Mouse (Mus musculus) spleen, adult 18-20 months (tissue): ENCODE results near the gene Acsl5.

Experiments
- DNase-seq, 2 experiments: peaks; one replicate each; pipeline ENCODE4 v3.0.0; 2022; ENCODE audit warnings: mixed read lengths in 2 of 2

Gene Acsl5

GRCm38 (mm10) chr19:55241186-55241645 is 10.5 kb upstream of the Acsl5 start, which contains the start of gene Gucy2g:
Gene Gucy2g (minus strand): TSS chr19:55241236.
- no peak for DNase-seq

GRCm38 (mm10) chr19:55244791-55245231 is 6.9 kb upstream of the Acsl5 start:
- DNase-seq: no peak

GRCm38 (mm10) chr19:55247563-55247962 is 4.2 kb upstream of the Acsl5 start:
- DNase-seq: no peak

- no peak for DNase-seq
Measured at GRCm38 (mm10) chr19:55247991-55248520, 3.7 kb upstream of the Acsl5 start.

- DNase-seq: no peak
Measured at GRCm38 (mm10) chr19:55250451-55250850, 1.3 kb upstream of the Acsl5 start.

GRCm38 (mm10) chr19:55253239-55253569 is 1.5 kb downstream of the Acsl5 start:
- DNase-seq: no peak

- peak; percentile 23 to 53 for DNase-seq
Measured at GRCm38 (mm10) chr19:55253570-55254441, 2.1 kb downstream of the Acsl5 start.

GRCm38 (mm10) chr19:55254513-55255016 is 2.8 kb downstream of the Acsl5 start:
- peak in 1 of 2 experiments; percentile 39 for DNase-seq

- no peak for DNase-seq
Measured at GRCm38 (mm10) chr19:55256156-55256555, 4.4 kb downstream of the Acsl5 start.

- DNase-seq: no peak
Measured at GRCm38 (mm10) chr19:55257656-55258375, 6.1 kb downstream of the Acsl5 start.

- DNase-seq: no peak
Measured at GRCm38 (mm10) chr19:55258514-55258913, 6.8 kb downstream of the Acsl5 start.

- DNase-seq: no peak
Measured at GRCm38 (mm10) chr19:55260389-55261184, 8.8 kb downstream of the Acsl5 start.

GRCm38 (mm10) chr19:55265269-55265668 is 13.5 kb downstream of the Acsl5 start:
- DNase-seq: no peak

- no peak for DNase-seq
Measured at GRCm38 (mm10) chr19:55266786-55267185, 15.0 kb downstream of the Acsl5 start.

GRCm38 (mm10) chr19:55268150-55268549 is 16.4 kb downstream of the Acsl5 start:
- DNase-seq: no peak

- DNase-seq: no peak
Measured at GRCm38 (mm10) chr19:55269051-55269450, 17.3 kb downstream of the Acsl5 start.

GRCm38 (mm10) chr19:55271448-55271847 is 19.7 kb downstream of the Acsl5 start:
- no peak for DNase-seq

GRCm38 (mm10) chr19:55273340-55273739 is 21.6 kb downstream of the Acsl5 start:
- no peak for DNase-seq

- DNase-seq: no peak
Measured at GRCm38 (mm10) chr19:55276100-55276499, 24.4 kb downstream of the Acsl5 start.

- no peak for DNase-seq
Measured at GRCm38 (mm10) chr19:55276770-55277169, 25.0 kb downstream of the Acsl5 start.

GRCm38 (mm10) chr19:55284093-55284492 is 32.4 kb downstream of the Acsl5 start:
- DNase-seq: no peak

- no peak for DNase-seq
Measured at GRCm38 (mm10) chr19:55286034-55286433, 34.3 kb downstream of the Acsl5 start.
